In the genomic region with DNA sequence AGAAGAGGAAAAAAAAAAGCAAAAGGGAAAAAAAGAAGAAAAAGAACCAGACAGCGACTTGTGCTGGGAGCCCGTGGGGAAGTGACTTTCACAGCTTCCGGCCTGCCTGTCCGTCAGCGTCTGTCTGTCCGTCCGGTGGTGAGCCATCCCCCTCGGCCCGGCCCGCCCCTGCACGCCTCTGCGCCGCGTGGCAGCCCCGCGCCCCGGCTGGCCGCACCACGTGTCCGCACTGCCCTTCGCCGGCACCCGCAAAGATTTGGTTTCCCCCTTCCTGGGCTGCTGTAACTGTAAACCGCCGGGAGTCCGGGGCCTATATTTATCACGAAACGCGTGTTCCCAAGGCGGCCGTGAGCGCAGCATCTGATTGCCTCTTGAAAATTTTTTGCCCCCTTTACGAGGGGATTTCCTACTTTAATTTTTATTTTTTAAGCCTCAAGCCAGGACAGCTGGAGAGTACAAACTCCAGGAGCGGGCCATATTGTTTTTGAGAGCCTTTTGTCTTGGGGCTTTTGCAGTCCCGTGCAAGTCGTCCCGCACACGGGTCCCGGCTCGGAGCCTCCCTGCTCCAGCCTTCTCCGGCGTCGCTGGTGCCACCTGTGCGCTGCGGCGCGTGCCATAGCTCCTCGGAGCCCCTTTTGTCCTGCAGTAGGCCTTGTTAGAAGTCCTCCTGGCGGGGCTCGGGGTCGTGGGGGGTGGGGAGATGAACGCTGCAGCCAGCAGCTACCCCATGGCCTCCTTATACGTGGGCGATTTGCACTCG, we compare ENCODE assay signal across 8 mouse cellular contexts. TPM values are rescaled to one million over a fixed set of nuclear protein-coding genes. Genes with fewer than 3 reads are reported as not detected.
DNase-seq lines count a peak whose midpoint lies in the region; ATAC-seq and TF ChIP-seq lines count a peak whose summit lies in the region.
"Not testable (repeated sequence)": the region's sequence is repeated elsewhere in the genome, so short reads cannot be mapped to it uniquely, and the experiment has no call there.

No protein-coding gene starts in this region.

- DNase-seq in cerebellum, adult 18-20 months = peak; percentile 21 to 39
- DNase-seq in heart, postnatal 10 days = peak; percentile 56 to 58
- peak; percentile 50 for DNase-seq in liver, postnatal 0 days
- not testable (repeated sequence) for DNase-seq in midbrain, postnatal 0 days (ENCODE audit: low spot score)

- H3K36me3 ChIP-seq in ES-Bruce4 (ENCODE audit: control insufficient read depth, insufficient read depth, low read length, poor library complexity, severe bottlenecking) = peaks cover 38% of the 10 kb centered on the region
- not testable (repeated sequence) for H3K36me3 ChIP-seq in forebrain, embryonic 16.5 days (ENCODE audit: control insufficient read depth, insufficient read depth); midbrain, postnatal 0 days (ENCODE audit: insufficient read depth, low read length)
- peaks cover 12% of the 10 kb centered on the region for H3K36me3 ChIP-seq in kidney, embryonic 16.5 days (ENCODE audit: insufficient read depth, low read length)
- peaks cover 28% of the 10 kb centered on the region for H3K36me3 ChIP-seq in liver, postnatal 0 days (replicated peaks; ENCODE audit: insufficient read depth, low read length)
- H3K36me3 ChIP-seq in stomach, embryonic 14.5 days (ENCODE audit: control insufficient read depth, insufficient read depth, low read length) = peaks cover 11% of the 10 kb centered on the region

- peak overlapping the region; percentile 61 for H3K9ac ChIP-seq in ES-Bruce4 (ENCODE audit: low read depth, poor library complexity, severe bottlenecking)
- peak overlapping the region; percentile 71 for H3K9ac ChIP-seq in forebrain, embryonic 16.5 days (replicated peaks; ENCODE audit: low read depth, low read length)
- H3K9ac ChIP-seq in kidney, embryonic 16.5 days (replicated peaks; ENCODE audit: low read length) = peak overlapping the region; percentile 66
- H3K9ac ChIP-seq in liver, postnatal 0 days (replicated peaks) = peak overlapping the region; percentile 73
- H3K9ac ChIP-seq in midbrain, postnatal 0 days (replicated peaks; ENCODE audit: low read length, poor library complexity, severe bottlenecking) = peak overlapping the region; percentile 54
- H3K9ac ChIP-seq in stomach, embryonic 14.5 days (replicated peaks; ENCODE audit: low read depth, low read length) = peak overlapping the region; percentile 30; the same call in 1 of the 2 replicates

- H3K9me3 ChIP-seq in ES-Bruce4 (replicated peaks; ENCODE audit: control insufficient read depth, insufficient read depth, low read length, poor library complexity, severe bottlenecking); forebrain, embryonic 16.5 days (ENCODE audit: control insufficient read depth, low read length); kidney, embryonic 16.5 days (ENCODE audit: low read length); liver, postnatal 0 days (ENCODE audit: low read length); midbrain, postnatal 0 days (ENCODE audit: low read length); stomach, embryonic 14.5 days (ENCODE audit: control insufficient read depth, low read depth, low read length): not testable (repeated sequence)

- H3K27ac ChIP-seq in ES-Bruce4 (ENCODE audit: insufficient read depth, low read length); forebrain, embryonic 16.5 days (ENCODE audit: low read length); midbrain, postnatal 0 days (ENCODE audit: low read depth, low read length): not testable (repeated sequence)
- H3K27ac ChIP-seq in kidney, embryonic 16.5 days (ENCODE audit: low read length) = peak overlapping the region; percentile 27; the same call in 1 of the 2 replicates
- peak overlapping the region; percentile 77 for H3K27ac ChIP-seq in liver, postnatal 0 days (ENCODE audit: low read depth)
- peak overlapping the region; percentile 17; the same call in 1 of the 2 replicates for H3K27ac ChIP-seq in stomach, embryonic 14.5 days (ENCODE audit: low read length)

- not testable (repeated sequence) for H3K4me1 ChIP-seq in ES-Bruce4 (ENCODE audit: control insufficient read depth, insufficient read depth, low read length); midbrain, postnatal 0 days (ENCODE audit: insufficient read depth, low read length)
- H3K4me1 ChIP-seq in forebrain, embryonic 16.5 days (replicated peaks; ENCODE audit: control insufficient read depth, insufficient read depth, low read length) = peaks cover 25% of the 10 kb centered on the region
- H3K4me1 ChIP-seq in kidney, embryonic 16.5 days (ENCODE audit: insufficient read depth, low read length) = peaks cover 31% of the 10 kb centered on the region
- H3K4me1 ChIP-seq in liver, postnatal 0 days (ENCODE audit: insufficient read depth) = peaks cover 37% of the 10 kb centered on the region
- peaks cover 21% of the 10 kb centered on the region; the same call in 1 of the 2 replicates for H3K4me1 ChIP-seq in stomach, embryonic 14.5 days (ENCODE audit: control insufficient read depth, insufficient read depth, low read length)

- WGBS in forebrain, embryonic 16.5 days = under 1% methylated on average over 44 of the region's 55 CpGs
- under 1% methylated on average over 42 of the region's 55 CpGs for WGBS in kidney, embryonic 16.5 days
- 0% methylated on average over 29 of the region's 55 CpGs for WGBS in liver, postnatal 0 days (ENCODE audit: insufficient replicate concordance)
- WGBS in midbrain, postnatal 0 days = under 1% methylated on average over 40 of the region's 55 CpGs
- WGBS in stomach, embryonic 14.5 days = under 1% methylated on average over 42 of the region's 55 CpGs

- TF ChIP-seq CTCF in ES-Bruce4 (IDR thresholded peaks at IDR 0.05; ENCODE audit: low read depth, low read length); liver, postnatal 0 days (IDR thresholded peaks at IDR 0.05; ENCODE audit: low read depth); midbrain, postnatal 0 days (IDR thresholded peaks at IDR 0.05): not testable (repeated sequence)

- TF ChIP-seq POLR2A in ES-Bruce4 (IDR thresholded peaks at IDR 0.05; ENCODE audit: insufficient read depth, low read length) = not testable (repeated sequence)

- peak; percentile 71 for ATAC-seq in forebrain, embryonic 16.5 days
- peak; percentile 69 for ATAC-seq in kidney, embryonic 16.5 days (ENCODE audit: low FRiP score, low TSS enrichment)
- peak; percentile 66 for ATAC-seq in liver, postnatal 0 days
- ATAC-seq in midbrain, postnatal 0 days (ENCODE audit: low FRiP score) = peak; percentile 74; the same call in 1 of the 2 replicates
- peak; percentile 26; the same call in 1 of the 2 replicates for ATAC-seq in stomach, embryonic 14.5 days (ENCODE audit: insufficient number of reproducible peaks, insufficient read depth, low FRiP score, low read depth)

- peak overlapping the region; percentile 70 for H3K4me3 ChIP-seq in ES-Bruce4 (ENCODE audit: low read depth, low read length)
- peak overlapping the region; percentile 68 for H3K4me3 ChIP-seq in forebrain, embryonic 16.5 days (replicated peaks; ENCODE audit: low read length)
- peak overlapping the region; percentile 69 for H3K4me3 ChIP-seq in kidney, embryonic 16.5 days (ENCODE audit: low read length)
- peak overlapping the region; percentile 68 for H3K4me3 ChIP-seq in liver, postnatal 0 days (ENCODE audit: low read depth, low read length)
- peak overlapping the region; percentile 58 for H3K4me3 ChIP-seq in midbrain, postnatal 0 days (ENCODE audit: low read depth, low read length)
- peak overlapping the region; percentile 49 for H3K4me3 ChIP-seq in stomach, embryonic 14.5 days (ENCODE audit: low read depth, low read length)

- H3K4me2 ChIP-seq in forebrain, embryonic 16.5 days (ENCODE audit: low read length) = peak overlapping the region; percentile 81
- peak overlapping the region; percentile 94 for H3K4me2 ChIP-seq in kidney, embryonic 16.5 days (replicated peaks; ENCODE audit: low read depth, low read length)
- peak overlapping the region; percentile 83 for H3K4me2 ChIP-seq in liver, postnatal 0 days (ENCODE audit: low read depth, low read length)
- H3K4me2 ChIP-seq in midbrain, postnatal 0 days (ENCODE audit: low read depth, low read length, poor library complexity, severe bottlenecking) = peak overlapping the region; percentile 71
- peak overlapping the region; percentile 95 for H3K4me2 ChIP-seq in stomach, embryonic 14.5 days (replicated peaks; ENCODE audit: low read depth, low read length)

- intact Hi-C loops in heart, postnatal 10 days (cut with DNase I) = not testable (repeated sequence)

- not testable (repeated sequence) for TF ChIP-seq EP300 in ES-Bruce4 (IDR thresholded peaks at IDR 0.05; ENCODE audit: insufficient read depth, low read depth, low read length); liver, postnatal 0 days (IDR thresholded peaks at IDR 0.05; ENCODE audit: low read depth)

- not testable (repeated sequence) for H3K27me3 ChIP-seq in ES-Bruce4 (ENCODE audit: control insufficient read depth, insufficient read depth, low read length, poor library complexity, severe bottlenecking); forebrain, embryonic 16.5 days (replicated peaks; ENCODE audit: control insufficient read depth, insufficient read depth, low read length); kidney, embryonic 16.5 days (ENCODE audit: insufficient read depth, low read length); liver, postnatal 0 days (ENCODE audit: insufficient read depth, low read length); midbrain, postnatal 0 days (ENCODE audit: insufficient read depth, low read length); stomach, embryonic 14.5 days (ENCODE audit: control insufficient read depth, insufficient read depth, low read length)

RNA-seq across cellular contexts. Expression of gene Pabpc4, which starts 20.9 kb away (rescaled TPM):
- 221 and 225 TPM in 2 replicates for polyA plus RNA-seq in ES-Bruce4 (2011; ENCODE audit: insufficient read depth, insufficient read length, low read depth, missing spikeins)
- polyA plus RNA-seq in forebrain, embryonic 16.5 days (2015; fragmentation: Nextera tagmentation; extraction: Ambion mirVana) = 28.5 and 34.5 TPM in 2 replicates
- total RNA-seq in heart, postnatal 10 days (2021) = 100 to 1,000 TPM; 259 to 282 TPM
- polyA plus RNA-seq in kidney, embryonic 16.5 days (2015; fragmentation: Nextera tagmentation; extraction: Ambion mirVana) = 45.0 and 47.7 TPM in 2 replicates
- 31.5 and 33.2 TPM in 2 replicates for polyA plus RNA-seq in liver, postnatal 0 days (2015; fragmentation: Nextera tagmentation; extraction: Ambion mirVana)
- total RNA-seq in midbrain, postnatal 0 days (2014; rRNA removed) = 85.4 and 88.6 TPM in 2 replicates
- 23.5 and 25.0 TPM in 2 replicates for polyA plus RNA-seq in midbrain, postnatal 0 days (2015; fragmentation: Nextera tagmentation; extraction: Ambion mirVana)
- polyA plus RNA-seq in stomach, embryonic 14.5 days (2014; fragmentation: Nextera tagmentation; extraction: Ambion mirVana) = 56.2 and 57.2 TPM in 2 replicates

RNA-seq across cellular contexts. Expression of gene Oxct2a, which starts 40.3 kb away (rescaled TPM):
- 0.45 TPM in 1 of 2 replicates, not detected in the other for polyA plus RNA-seq in ES-Bruce4 (2011; ENCODE audit: insufficient read depth, insufficient read length, low read depth, missing spikeins)
- not detected in 2 replicates for polyA plus RNA-seq in forebrain, embryonic 16.5 days (2015; fragmentation: Nextera tagmentation; extraction: Ambion mirVana)
- not detected for total RNA-seq in heart, postnatal 10 days (2021)
- 0.16 TPM in 1 of 2 replicates, not detected in the other for polyA plus RNA-seq in kidney, embryonic 16.5 days (2015; fragmentation: Nextera tagmentation; extraction: Ambion mirVana)
- not detected in 2 replicates for polyA plus RNA-seq in liver, postnatal 0 days (2015; fragmentation: Nextera tagmentation; extraction: Ambion mirVana)
- total RNA-seq in midbrain, postnatal 0 days (2014; rRNA removed) = not detected in 2 replicates
- polyA plus RNA-seq in midbrain, postnatal 0 days (2015; fragmentation: Nextera tagmentation; extraction: Ambion mirVana) = 0.17 and 0.21 TPM in 2 replicates
- not detected in 2 replicates for polyA plus RNA-seq in stomach, embryonic 14.5 days (2014; fragmentation: Nextera tagmentation; extraction: Ambion mirVana)

RNA-seq across cellular contexts. Expression of gene Heyl, which starts 49.7 kb away (rescaled TPM):
- not detected in 2 replicates for polyA plus RNA-seq in ES-Bruce4 (2011; ENCODE audit: insufficient read depth, insufficient read length, low read depth, missing spikeins)
- 4.5 and 5.3 TPM in 2 replicates for polyA plus RNA-seq in forebrain, embryonic 16.5 days (2015; fragmentation: Nextera tagmentation; extraction: Ambion mirVana)
- 10 to 100 TPM; 31.6 to 34.3 TPM for total RNA-seq in heart, postnatal 10 days (2021)
- 48.8 and 50.7 TPM in 2 replicates for polyA plus RNA-seq in kidney, embryonic 16.5 days (2015; fragmentation: Nextera tagmentation; extraction: Ambion mirVana)
- 0.78 and 0.81 TPM in 2 replicates for polyA plus RNA-seq in liver, postnatal 0 days (2015; fragmentation: Nextera tagmentation; extraction: Ambion mirVana)
- 2.9 and 5.0 TPM in 2 replicates for total RNA-seq in midbrain, postnatal 0 days (2014; rRNA removed)
- polyA plus RNA-seq in midbrain, postnatal 0 days (2015; fragmentation: Nextera tagmentation; extraction: Ambion mirVana) = 4.7 and 5.1 TPM in 2 replicates
- 20.6 and 21.2 TPM in 2 replicates for polyA plus RNA-seq in stomach, embryonic 14.5 days (2014; fragmentation: Nextera tagmentation; extraction: Ambion mirVana)

RNA-seq across cellular contexts. Expression of gene Bmp8a, which starts 60.0 kb away (rescaled TPM):
- 2.3 and 2.4 TPM in 2 replicates for polyA plus RNA-seq in ES-Bruce4 (2011; ENCODE audit: insufficient read depth, insufficient read length, low read depth, missing spikeins)
- polyA plus RNA-seq in forebrain, embryonic 16.5 days (2015; fragmentation: Nextera tagmentation; extraction: Ambion mirVana) = 0.11 TPM in 2 replicates
- total RNA-seq in heart, postnatal 10 days (2021) = under 1 TPM in 1 of 2 experiments, not detected in 1; 0.17 TPM
- polyA plus RNA-seq in kidney, embryonic 16.5 days (2015; fragmentation: Nextera tagmentation; extraction: Ambion mirVana) = 0.32 and 0.36 TPM in 2 replicates
- polyA plus RNA-seq in liver, postnatal 0 days (2015; fragmentation: Nextera tagmentation; extraction: Ambion mirVana) = 0.11 and 0.21 TPM in 2 replicates
- total RNA-seq in midbrain, postnatal 0 days (2014; rRNA removed) = 0.09 and 0.44 TPM in 2 replicates
- polyA plus RNA-seq in midbrain, postnatal 0 days (2015; fragmentation: Nextera tagmentation; extraction: Ambion mirVana) = 0.23 and 0.58 TPM in 2 replicates
- polyA plus RNA-seq in stomach, embryonic 14.5 days (2014; fragmentation: Nextera tagmentation; extraction: Ambion mirVana) = 0.55 TPM in 1 of 2 replicates, not detected in the other
